Mouse (Mus musculus) ES-Bruce4 (cell line): Measurements from ENCODE around the gene St8sia1. TPM values are rescaled to one million over a fixed set of nuclear protein-coding genes. Genes with fewer than 3 reads are reported as not detected.

Experiments used
- H3K27ac ChIP-seq: 2 replicates; pipeline ENCODE4 v1.5.1; 2012; ENCODE audit warnings: low read length, inconsistent platforms; ENCODE audit not compliant: insufficient read depth
- H3K27me3 ChIP-seq: 2 replicates; pipeline ENCODE4 v1.6.1; 2012; ENCODE audit warnings: mild to moderate bottlenecking, low read length, inconsistent platforms; ENCODE audit not compliant: control insufficient read depth, poor library complexity, insufficient read depth, severe bottlenecking
- H3K36me3 ChIP-seq: 2 replicates; pipeline ENCODE4 v1.6.1; 2012; ENCODE audit warnings: inconsistent platforms, mild to moderate bottlenecking, low read length, moderate library complexity; ENCODE audit not compliant: control insufficient read depth, poor library complexity, insufficient read depth, severe bottlenecking
- H3K4me1 ChIP-seq: one replicate; pipeline ENCODE4 v1.8.1; 2011; ENCODE audit warnings: low read length; ENCODE audit not compliant: control insufficient read depth, insufficient read depth
- H3K4me3 ChIP-seq: 2 replicates; pipeline ENCODE4 v1.5.1; 2011; ENCODE audit warnings: low read depth, mild to moderate bottlenecking, low read length
- H3K9ac ChIP-seq: 2 replicates; pipeline ENCODE4 v1.6.1; 2012; ENCODE audit warnings: low read depth, mild to moderate bottlenecking, inconsistent platforms; ENCODE audit not compliant: poor library complexity, severe bottlenecking
- H3K9me3 ChIP-seq: replicated peaks from 2 replicates; pipeline ENCODE4 v1.6.1; 2012; ENCODE audit warnings: mild to moderate bottlenecking, low read length, inconsistent platforms; ENCODE audit not compliant: control insufficient read depth, poor library complexity, insufficient read depth, severe bottlenecking
- CTCF ChIP-seq: IDR thresholded peaks from one replicate; pipeline ENCODE4 v1.8.1; 2011; ENCODE audit warnings: low read depth, low read length
- EP300 ChIP-seq: IDR thresholded peaks from 2 replicates; pipeline ENCODE4 v1.6.1; 2011; ENCODE audit warnings: low read depth, low read length; ENCODE audit not compliant: insufficient read depth
- POLR2A ChIP-seq: IDR thresholded peaks from one replicate; pipeline ENCODE4 v1.8.1; 2011; ENCODE audit warnings: low read length; ENCODE audit not compliant: insufficient read depth
- polyA plus RNA-seq: library from polyadenylated mRNA; stranded (reverse); fragments of >200 nt; gene quantifications from 2 replicates; pipeline ENCODE4 v1.2.4, GENCODE M21; 2011; ENCODE audit warnings: low read depth; ENCODE audit not compliant: missing spikeins, insufficient read depth, insufficient read length

Gene St8sia1
- polyA plus RNA-seq, 1 experiment: 2.5 TPM

- no peak overlapping the region for H3K27ac ChIP-seq
- no peaks in the 10 kb centered on the region for H3K9me3 ChIP-seq
- peaks cover 3% of the 10 kb centered on the region for H3K4me1 ChIP-seq
- TF ChIP-seq POLR2A (no peak), EP300 (no peak), CTCF (no peak)
- no peak overlapping the region for H3K9ac ChIP-seq
- no peaks in the 10 kb centered on the region for H3K36me3 ChIP-seq
- H3K27me3 ChIP-seq: no peaks in the 10 kb centered on the region
- H3K4me3 ChIP-seq: no peak overlapping the region
Measured at GRCm38 (mm10) chr6:142941596-142942381, 22.5 kb downstream of the St8sia1 start.

GRCm38 (mm10) chr6:142941078-142941477, 23.2 kb downstream of the St8sia1 start:
- H3K9ac ChIP-seq: no peak overlapping the region
- no peak overlapping the region for H3K4me3 ChIP-seq
- no peaks in the 10 kb centered on the region for H3K36me3 ChIP-seq
- H3K27me3 ChIP-seq: no peaks in the 10 kb centered on the region
- peaks cover 3% of the 10 kb centered on the region for H3K4me1 ChIP-seq
- no peaks in the 10 kb centered on the region for H3K9me3 ChIP-seq
- TF ChIP-seq EP300: no peak
- TF ChIP-seq CTCF: no peak
- TF ChIP-seq POLR2A: no peak
- H3K27ac ChIP-seq: no peak overlapping the region

GRCm38 (mm10) chr6:142938549-142939345, 25.5 kb downstream of the St8sia1 start:
- Histone ChIP-seq H3K4me3 (no peak overlapping the region), H3K36me3 (no peaks in the 10 kb centered on the region), H3K9me3 (no peaks in the 10 kb centered on the region), H3K9ac (no peak overlapping the region), H3K27ac (no peak overlapping the region), H3K4me1 (peaks cover 3% of the 10 kb centered on the region), H3K27me3 (no peaks in the 10 kb centered on the region)
- TF ChIP-seq CTCF (no peak), EP300 (0 out of 2 replicates have a peak, but pooled peaks have one; percentile 5)

- H3K4me1 ChIP-seq: peaks cover 3% of the 10 kb centered on the region
- no peaks in the 10 kb centered on the region for H3K27me3 ChIP-seq
- no peaks in the 10 kb centered on the region for H3K36me3 ChIP-seq
- no peak overlapping the region for H3K9ac ChIP-seq
- H3K9me3 ChIP-seq: no peaks in the 10 kb centered on the region
- no peak overlapping the region for H3K27ac ChIP-seq
- no peak for TF ChIP-seq POLR2A
- TF ChIP-seq CTCF: no peak
- no peak for TF ChIP-seq EP300
- H3K4me3 ChIP-seq: no peak overlapping the region
Measured at GRCm38 (mm10) chr6:142938074-142938473, 26.2 kb downstream of the St8sia1 start.

GRCm38 (mm10) chr6:142932582-142932981, 31.7 kb downstream of the St8sia1 start:
- Histone ChIP-seq H3K27ac (no peak overlapping the region), H3K9me3 (no peaks in the 10 kb centered on the region), H3K27me3 (no peaks in the 10 kb centered on the region; the same call in 1 of the 2 replicates), H3K4me1 (no peaks in the 10 kb centered on the region), H3K4me3 (no peak overlapping the region), H3K9ac (no peak overlapping the region), H3K36me3 (no peaks in the 10 kb centered on the region)
- TF ChIP-seq EP300 (no peak), POLR2A (no peak), CTCF (no peak)

GRCm38 (mm10) chr6:142932144-142932543, 32.1 kb downstream of the St8sia1 start:
- Histone ChIP-seq H3K27ac (no peak overlapping the region), H3K4me3 (no peak overlapping the region), H3K27me3 (no peaks in the 10 kb centered on the region; the same call in 1 of the 2 replicates), H3K9me3 (no peaks in the 10 kb centered on the region), H3K4me1 (no peaks in the 10 kb centered on the region), H3K36me3 (no peaks in the 10 kb centered on the region), H3K9ac (no peak overlapping the region)
- TF ChIP-seq POLR2A (no peak), EP300 (no peak), CTCF (no peak)
